Mouse (Mus musculus): ENCODE data around the gene Mamstr. TPM values are rescaled to one million over a fixed set of nuclear protein-coding genes. Genes with fewer than 3 reads are reported as not detected.

Gene Mamstr
- polyA plus RNA-seq, 1 experiment = 0.48 TPM

DNA sequence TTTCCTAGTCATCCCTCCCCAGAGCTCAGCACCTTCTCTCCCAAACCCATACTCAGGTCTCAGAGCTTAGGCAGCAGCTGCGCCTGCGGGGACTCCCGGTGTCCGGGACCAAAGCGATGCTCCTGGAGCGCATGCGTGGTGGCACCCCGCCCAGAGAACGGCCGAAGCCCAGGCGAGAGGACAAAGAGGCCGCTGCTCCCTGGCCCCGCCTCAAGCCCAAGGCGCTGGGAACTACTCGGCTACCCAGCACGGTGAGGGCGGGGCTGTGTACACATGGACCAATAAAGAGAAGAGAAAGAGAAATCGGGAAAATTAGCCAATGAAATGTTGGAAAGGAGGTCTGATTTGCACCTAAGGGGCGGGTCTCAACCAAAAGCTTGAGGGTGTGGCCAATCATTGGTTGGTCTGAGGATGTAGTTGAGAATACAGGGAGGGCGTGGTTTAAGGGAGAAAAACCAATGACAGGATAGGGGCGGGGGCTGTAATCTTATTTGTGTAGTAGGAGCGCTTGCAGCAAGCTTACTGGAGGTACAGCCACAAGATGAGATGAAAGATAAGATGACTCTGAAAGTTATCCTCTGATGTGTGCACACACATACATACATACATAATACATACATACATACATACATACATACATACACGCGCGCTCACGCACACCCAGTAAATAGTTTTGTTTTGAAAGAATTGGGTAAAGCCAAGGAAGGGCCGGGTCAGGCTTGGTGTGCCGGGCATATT, 3.8 kb downstream of the Mamstr start:
- H3ac ChIP-seq (ENCODE audit: control insufficient read depth, insufficient read length, low read depth) = peak overlapping the region; percentile 41
- H3K27me3 ChIP-seq (ENCODE audit: control insufficient read depth, insufficient read depth, insufficient read length) = no peaks in the 10 kb centered on the region
- no peak overlapping the region for H3K4me3 ChIP-seq (ENCODE audit: insufficient read depth, poor library complexity, severe bottlenecking)
- no peaks in the 10 kb centered on the region for H3K79me3 ChIP-seq (ENCODE audit: low read depth)
- H3K36me3 ChIP-seq (ENCODE audit: control insufficient read depth, insufficient read depth) = no peaks in the 10 kb centered on the region
- H3K79me2 ChIP-seq (ENCODE audit: control insufficient read depth, insufficient read depth) = no peaks in the 10 kb centered on the region
- TF ChIP-seq MYOD1 (IDR thresholded peaks at IDR 0.05; ENCODE audit: control insufficient read depth, insufficient read length, low read depth) (no peak), MAX (IDR thresholded peaks at IDR 0.05) (no peak), USF1 (IDR thresholded peaks at IDR 0.05; ENCODE audit: low read depth) (no peak), FOSL1 (IDR thresholded peaks at IDR 0.05; ENCODE audit: insufficient read depth, low read length, poor library complexity, severe bottlenecking) (no peak), CTCF (IDR thresholded peaks at IDR 0.05; ENCODE audit: control insufficient read depth, insufficient read depth, insufficient read length) (no peak), CEBPB (IDR thresholded peaks at IDR 0.05; ENCODE audit: low read depth) (no peak), MYOG (IDR thresholded peaks at IDR 0.05; ENCODE audit: control insufficient read depth, extremely low read depth, insufficient read length) (no peak)

DNA sequence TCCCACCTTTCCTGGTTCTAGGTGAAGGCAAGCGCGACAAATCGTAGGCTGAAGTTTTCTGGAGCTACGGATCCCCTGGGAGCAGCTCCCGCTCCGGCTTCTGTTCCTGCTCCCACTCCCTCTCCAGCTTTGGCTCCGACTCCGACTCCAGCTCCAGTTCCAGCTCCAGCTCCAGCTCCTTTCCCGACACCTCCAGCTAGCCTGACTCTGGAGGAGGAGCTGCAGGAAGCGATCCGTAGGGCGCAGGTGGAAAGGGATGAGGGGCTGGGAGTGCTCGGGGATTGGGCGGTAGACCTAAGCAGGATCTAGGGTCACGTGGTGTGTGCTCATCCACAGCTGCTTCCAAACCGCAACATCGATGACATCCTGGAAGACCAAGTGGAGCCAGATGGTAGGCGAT, 4.4 kb downstream of the Mamstr start:
- H3K4me3 ChIP-seq (ENCODE audit: insufficient read depth, poor library complexity, severe bottlenecking) = no peak overlapping the region
- no peaks in the 10 kb centered on the region for H3K36me3 ChIP-seq (ENCODE audit: control insufficient read depth, insufficient read depth)
- no peaks in the 10 kb centered on the region for H3K79me2 ChIP-seq (ENCODE audit: control insufficient read depth, insufficient read depth)
- H3ac ChIP-seq (ENCODE audit: control insufficient read depth, insufficient read length, low read depth) = no peak overlapping the region
- H3K79me3 ChIP-seq (ENCODE audit: low read depth) = no peaks in the 10 kb centered on the region
- TF ChIP-seq MAX (IDR thresholded peaks at IDR 0.05) = no peak
- no peak for TF ChIP-seq CTCF (IDR thresholded peaks at IDR 0.05; ENCODE audit: control insufficient read depth, insufficient read depth, insufficient read length)
- TF ChIP-seq USF1 (IDR thresholded peaks at IDR 0.05; ENCODE audit: low read depth) = no peak
- no peak for TF ChIP-seq FOSL1 (IDR thresholded peaks at IDR 0.05; ENCODE audit: insufficient read depth, low read length, poor library complexity, severe bottlenecking)
- no peak for TF ChIP-seq MYOG (IDR thresholded peaks at IDR 0.05; ENCODE audit: control insufficient read depth, extremely low read depth, insufficient read length)
- TF ChIP-seq MYOD1 (IDR thresholded peaks at IDR 0.05; ENCODE audit: control insufficient read depth, insufficient read length, low read depth) = no peak
- TF ChIP-seq CEBPB (IDR thresholded peaks at IDR 0.05; ENCODE audit: low read depth) = no peak
- H3K27me3 ChIP-seq (ENCODE audit: control insufficient read depth, insufficient read depth, insufficient read length) = no peaks in the 10 kb centered on the region

DNA sequence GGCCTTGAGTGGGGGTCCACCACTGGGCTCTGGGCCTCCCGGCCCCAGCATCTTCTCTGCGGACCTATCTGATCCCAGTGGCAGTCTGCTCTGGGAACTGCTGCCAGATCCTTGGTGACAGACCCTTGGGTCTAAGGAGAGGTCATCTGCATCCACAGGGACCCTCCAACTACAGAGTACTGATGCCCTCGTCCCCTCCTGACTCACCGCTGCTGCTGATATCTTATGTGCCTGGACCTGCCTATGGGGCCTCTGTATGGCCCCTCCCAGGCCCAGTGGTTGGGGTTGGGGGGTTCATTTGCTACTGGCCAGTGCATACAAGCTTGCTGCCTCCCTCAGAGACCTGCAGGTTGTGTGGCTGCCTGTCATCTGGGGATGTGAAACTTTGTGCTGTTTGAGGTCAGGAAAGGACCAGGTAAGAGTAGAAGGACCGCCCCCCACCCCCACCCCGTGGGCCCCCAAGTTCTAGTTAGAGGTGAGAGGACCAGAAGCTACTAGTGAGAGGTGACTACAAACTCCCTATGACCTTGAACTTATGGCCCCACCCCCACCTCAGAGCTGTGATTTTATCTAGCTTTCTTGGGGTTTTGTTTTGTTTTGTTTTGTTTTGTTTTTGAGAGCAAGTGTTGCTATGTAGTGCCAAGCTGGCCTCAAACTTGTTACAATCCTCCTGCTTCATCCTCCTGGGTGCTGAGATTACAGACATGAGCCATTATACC, 5.3 kb downstream of the Mamstr start:
- no peak overlapping the region for H3K4me3 ChIP-seq (ENCODE audit: insufficient read depth, poor library complexity, severe bottlenecking)
- H3K27me3 ChIP-seq (ENCODE audit: control insufficient read depth, insufficient read depth, insufficient read length) = no peaks in the 10 kb centered on the region
- no peak overlapping the region for H3ac ChIP-seq (ENCODE audit: control insufficient read depth, insufficient read length, low read depth)
- no peaks in the 10 kb centered on the region for H3K79me2 ChIP-seq (ENCODE audit: control insufficient read depth, insufficient read depth)
- no peaks in the 10 kb centered on the region for H3K79me3 ChIP-seq (ENCODE audit: low read depth)
- TF ChIP-seq CTCF (IDR thresholded peaks at IDR 0.05; ENCODE audit: control insufficient read depth, insufficient read depth, insufficient read length) = no peak
- TF ChIP-seq MYOD1 (IDR thresholded peaks at IDR 0.05; ENCODE audit: control insufficient read depth, insufficient read length, low read depth) = no peak
- H3K36me3 ChIP-seq (ENCODE audit: control insufficient read depth, insufficient read depth) = no peaks in the 10 kb centered on the region

DNA sequence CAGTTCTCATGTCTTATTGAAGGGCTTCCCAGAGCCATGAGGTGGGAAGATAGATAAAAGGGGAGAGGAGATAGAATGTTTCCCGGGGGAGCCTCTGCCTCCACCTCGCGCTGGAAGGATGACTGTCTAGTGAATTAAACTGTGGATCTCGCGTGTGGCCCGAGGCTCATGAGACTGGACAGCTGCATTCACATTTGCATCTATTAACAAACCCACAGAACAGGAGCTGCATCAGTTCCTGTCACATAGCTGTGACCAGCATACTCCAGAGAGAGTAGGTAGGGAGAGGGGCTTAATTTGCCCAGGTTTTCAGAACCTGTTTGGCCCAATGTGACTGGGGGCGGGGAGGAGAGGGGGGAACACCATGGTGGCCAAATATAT, 5.8 kb downstream of the Mamstr start:
- no peak overlapping the region for H3ac ChIP-seq (ENCODE audit: control insufficient read depth, insufficient read length, low read depth)
- no peaks in the 10 kb centered on the region for H3K79me3 ChIP-seq (ENCODE audit: low read depth)
- no peak overlapping the region for H3K4me3 ChIP-seq (ENCODE audit: insufficient read depth, poor library complexity, severe bottlenecking)
- no peaks in the 10 kb centered on the region for H3K27me3 ChIP-seq (ENCODE audit: control insufficient read depth, insufficient read depth, insufficient read length)
- H3K79me2 ChIP-seq (ENCODE audit: control insufficient read depth, insufficient read depth) = no peaks in the 10 kb centered on the region
- no peak for TF ChIP-seq USF1 (IDR thresholded peaks at IDR 0.05; ENCODE audit: low read depth)
- TF ChIP-seq MAX (IDR thresholded peaks at IDR 0.05) = no peak
- TF ChIP-seq CEBPB (IDR thresholded peaks at IDR 0.05; ENCODE audit: low read depth) = no peak
- no peak for TF ChIP-seq MYOD1 (IDR thresholded peaks at IDR 0.05; ENCODE audit: control insufficient read depth, insufficient read length, low read depth)
- no peak for TF ChIP-seq MYOG (IDR thresholded peaks at IDR 0.05; ENCODE audit: control insufficient read depth, extremely low read depth, insufficient read length)
- TF ChIP-seq CTCF (IDR thresholded peaks at IDR 0.05; ENCODE audit: control insufficient read depth, insufficient read depth, insufficient read length) = no peak
- TF ChIP-seq FOSL1 (IDR thresholded peaks at IDR 0.05; ENCODE audit: insufficient read depth, low read length, poor library complexity, severe bottlenecking) = no peak
- no peaks in the 10 kb centered on the region for H3K36me3 ChIP-seq (ENCODE audit: control insufficient read depth, insufficient read depth)

- TF ChIP-seq MYOD1 (IDR thresholded peaks at IDR 0.05; ENCODE audit: control insufficient read depth, insufficient read length, low read depth) (no peak), MAX (IDR thresholded peaks at IDR 0.05) (no peak), CEBPB (IDR thresholded peaks at IDR 0.05; ENCODE audit: low read depth) (no peak), USF1 (IDR thresholded peaks at IDR 0.05; ENCODE audit: low read depth) (no peak), FOSL1 (IDR thresholded peaks at IDR 0.05; ENCODE audit: insufficient read depth, low read length, poor library complexity, severe bottlenecking) (no peak), MYOG (IDR thresholded peaks at IDR 0.05; ENCODE audit: control insufficient read depth, extremely low read depth, insufficient read length) (no peak), CTCF (IDR thresholded peaks at IDR 0.05; ENCODE audit: control insufficient read depth, insufficient read depth, insufficient read length) (no peak)
- H3K27me3 ChIP-seq (ENCODE audit: control insufficient read depth, insufficient read depth, insufficient read length) = no peaks in the 10 kb centered on the region
- no peaks in the 10 kb centered on the region for H3K79me3 ChIP-seq (ENCODE audit: low read depth)
- H3K79me2 ChIP-seq (ENCODE audit: control insufficient read depth, insufficient read depth) = no peaks in the 10 kb centered on the region
- no peaks in the 10 kb centered on the region for H3K36me3 ChIP-seq (ENCODE audit: control insufficient read depth, insufficient read depth)
- no peak overlapping the region for H3K4me3 ChIP-seq (ENCODE audit: insufficient read depth, poor library complexity, severe bottlenecking)
- H3ac ChIP-seq (ENCODE audit: control insufficient read depth, insufficient read length, low read depth) = no peak overlapping the region
Observed at GRCm38 (mm10) chr7:45646671-45647070, 6.9 kb downstream of the Mamstr start.
